Mouse (Mus musculus) T-cell, adult 2 months (primary cell): ENCODE data around the gene Grhl1.
A peak's percentile ranks its signal among the peaks of the same experiment; 100 is the strongest.

Source experiments
- DNase-seq: peaks from one replicate; pipeline ENCODE4 v3.0.0; 2022; ENCODE audit warnings: low spot score

The Grhl1 gene

GRCm38 (mm10) chr12:24644125-24644571 is 72.1 kb downstream of the Grhl1 start:
- no peak for DNase-seq

DNA sequence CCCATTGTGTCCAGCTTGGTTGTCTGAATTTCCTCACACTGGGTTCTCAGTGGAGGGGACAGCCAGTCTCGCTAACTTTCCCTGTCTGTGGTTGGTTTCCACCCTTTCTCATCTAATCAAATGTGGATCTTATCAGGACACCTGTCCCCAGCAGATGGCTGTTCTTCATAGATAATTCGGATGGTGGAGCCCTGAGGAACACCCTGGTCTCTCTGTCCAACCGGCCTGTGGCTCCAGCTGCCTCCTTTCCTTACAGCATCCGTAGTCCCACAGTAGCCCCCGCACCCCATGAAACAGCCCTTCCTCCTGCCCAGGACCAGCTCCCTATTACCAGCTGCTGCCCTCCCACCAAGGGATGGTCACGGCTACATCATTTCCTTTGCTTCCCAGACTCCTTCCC is 73.8 kb downstream of the Grhl1 start:
- DNase-seq, result no peak

DNA sequence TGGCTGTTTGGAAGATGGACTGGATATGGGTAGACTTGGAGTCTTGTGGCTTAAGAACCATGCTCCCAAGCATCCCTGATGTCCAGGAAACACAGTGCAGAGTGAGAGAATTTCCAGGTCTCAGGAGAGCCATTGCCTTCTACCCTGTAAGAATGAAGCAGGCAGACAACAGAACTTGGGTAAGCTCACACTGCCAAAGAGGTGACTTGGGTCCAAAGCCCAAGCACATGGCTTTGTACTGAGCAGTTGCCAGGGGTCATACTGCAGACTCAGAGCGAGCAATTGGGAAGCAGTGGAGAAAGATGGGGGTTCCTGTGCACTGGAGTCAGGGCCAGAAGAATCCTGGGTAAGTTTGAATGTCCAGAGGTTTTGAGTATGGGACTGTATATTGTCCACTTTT is 76.0 kb downstream of the Grhl1 start:
- no peak for DNase-seq

- DNase-seq, result no peak
These were observed 78.5 kb downstream of the Grhl1 start for GRCm38 (mm10) chr12:24650415-24651062.

DNA sequence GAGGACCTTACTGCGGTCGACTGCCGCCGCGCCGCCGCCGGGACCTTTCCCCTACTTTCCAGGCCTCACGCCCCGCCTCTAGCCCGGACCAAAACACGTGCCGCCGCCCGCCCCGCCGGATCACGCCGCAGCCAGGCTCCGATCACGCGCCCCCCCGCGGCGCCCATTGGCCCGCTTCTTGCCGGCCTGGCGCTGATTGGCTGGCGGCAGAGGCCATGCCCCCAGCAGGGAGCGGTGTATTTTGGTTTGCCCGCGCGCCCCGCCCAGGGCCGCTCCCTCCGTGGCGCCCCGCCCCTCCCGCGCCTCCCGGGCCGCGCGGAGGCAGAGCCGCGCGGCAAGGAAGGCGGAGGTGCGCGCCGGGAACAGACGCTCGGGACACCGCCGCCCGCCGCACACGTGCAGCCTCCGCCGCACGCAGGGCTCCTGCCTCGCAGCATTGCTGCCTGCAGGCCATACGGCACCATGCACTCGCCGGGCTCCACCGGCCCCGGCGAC is 79.0 kb downstream of the Grhl1 start, which contains the start of gene Klf11:
Gene Klf11 (plus strand): TSS at position 212 of the 495 bp plus-strand sequence.
- peak; percentile 97 for DNase-seq

- DNase-seq, result peak; percentile 91
These were observed 79.7 kb downstream of the Grhl1 start for GRCm38 (mm10) chr12:24651642-24652342.

GRCm38 (mm10) chr12:24654065-24654862 is 82.2 kb downstream of the Grhl1 start:
- DNase-seq, result no peak

DNA sequence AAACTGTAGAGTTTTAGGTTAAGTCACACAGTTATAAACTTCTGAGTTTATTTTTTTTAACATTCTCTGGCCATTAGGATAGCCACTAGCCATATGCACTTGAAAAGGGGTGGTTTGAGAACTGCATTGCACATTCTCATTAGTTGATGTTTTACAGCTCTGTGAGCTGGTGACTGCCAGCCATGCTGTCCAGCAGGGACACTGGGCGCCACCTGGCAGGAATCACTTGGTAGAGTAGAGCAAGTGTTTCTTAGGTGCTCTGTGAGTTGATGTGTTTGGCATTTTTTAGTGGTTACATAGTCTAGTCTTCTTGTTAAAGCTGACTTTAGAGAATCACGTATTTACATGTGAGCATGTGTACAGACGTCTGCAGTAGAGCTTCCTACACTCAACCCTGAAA is 84.4 kb downstream of the Grhl1 start:
- no peak for DNase-seq

DNA sequence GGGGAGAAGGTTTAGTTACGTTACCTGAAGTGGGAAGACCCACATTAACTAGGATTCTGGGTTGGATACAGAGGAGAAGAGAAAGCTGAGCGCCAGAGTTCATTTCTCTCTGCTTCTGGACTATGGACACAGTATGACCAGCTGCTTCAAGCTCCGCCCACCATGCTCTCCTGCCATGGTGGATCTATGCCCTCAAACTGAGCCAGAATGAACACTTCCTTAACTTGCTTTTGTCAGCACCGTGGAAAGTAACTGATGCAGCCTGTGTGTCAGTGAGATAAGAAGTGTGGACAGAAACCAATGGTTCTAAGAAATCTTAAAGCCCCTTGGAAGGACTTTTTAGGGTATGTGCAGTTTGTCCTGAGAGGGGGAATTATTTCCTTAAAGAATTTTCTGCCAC is 86.9 kb downstream of the Grhl1 start:
- DNase-seq, result no peak

- no peak for DNase-seq
These were observed 87.8 kb downstream of the Grhl1 start for GRCm38 (mm10) chr12:24659923-24660322.

DNA sequence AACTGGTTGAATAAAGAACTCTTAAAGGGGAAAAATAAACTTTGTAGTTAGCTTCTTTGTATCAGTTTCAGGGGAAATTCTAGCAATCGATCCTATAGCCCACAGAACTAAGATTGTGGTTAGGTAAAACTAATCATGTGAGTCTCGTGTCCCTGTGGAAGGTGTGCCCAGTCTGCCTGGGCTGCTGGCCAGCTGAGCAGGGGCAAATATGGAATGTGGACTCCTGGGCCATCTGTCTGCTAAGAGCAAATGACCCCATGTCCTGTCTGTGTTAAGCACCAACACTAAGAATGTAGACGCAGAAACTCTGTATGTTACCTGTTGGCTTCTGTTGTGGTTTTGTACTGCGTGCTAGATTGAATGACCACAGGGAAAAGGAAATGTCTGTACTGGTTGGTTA is 89.0 kb downstream of the Grhl1 start:
- no peak for DNase-seq

GRCm38 (mm10) chr12:24662131-24662530 is 90.0 kb downstream of the Grhl1 start:
- DNase-seq, result no peak
